Mouse (Mus musculus): ENCODE results near the gene Smad6. TPM values are rescaled to one million over a fixed set of nuclear protein-coding genes. Genes with fewer than 3 reads are reported as not detected.
A peak's percentile ranks its signal among the peaks of the same experiment; 100 is the strongest.

The Smad6 gene
- polyA plus RNA-seq, 1 experiment from 2014 or later, result 13.2 TPM

DNA sequence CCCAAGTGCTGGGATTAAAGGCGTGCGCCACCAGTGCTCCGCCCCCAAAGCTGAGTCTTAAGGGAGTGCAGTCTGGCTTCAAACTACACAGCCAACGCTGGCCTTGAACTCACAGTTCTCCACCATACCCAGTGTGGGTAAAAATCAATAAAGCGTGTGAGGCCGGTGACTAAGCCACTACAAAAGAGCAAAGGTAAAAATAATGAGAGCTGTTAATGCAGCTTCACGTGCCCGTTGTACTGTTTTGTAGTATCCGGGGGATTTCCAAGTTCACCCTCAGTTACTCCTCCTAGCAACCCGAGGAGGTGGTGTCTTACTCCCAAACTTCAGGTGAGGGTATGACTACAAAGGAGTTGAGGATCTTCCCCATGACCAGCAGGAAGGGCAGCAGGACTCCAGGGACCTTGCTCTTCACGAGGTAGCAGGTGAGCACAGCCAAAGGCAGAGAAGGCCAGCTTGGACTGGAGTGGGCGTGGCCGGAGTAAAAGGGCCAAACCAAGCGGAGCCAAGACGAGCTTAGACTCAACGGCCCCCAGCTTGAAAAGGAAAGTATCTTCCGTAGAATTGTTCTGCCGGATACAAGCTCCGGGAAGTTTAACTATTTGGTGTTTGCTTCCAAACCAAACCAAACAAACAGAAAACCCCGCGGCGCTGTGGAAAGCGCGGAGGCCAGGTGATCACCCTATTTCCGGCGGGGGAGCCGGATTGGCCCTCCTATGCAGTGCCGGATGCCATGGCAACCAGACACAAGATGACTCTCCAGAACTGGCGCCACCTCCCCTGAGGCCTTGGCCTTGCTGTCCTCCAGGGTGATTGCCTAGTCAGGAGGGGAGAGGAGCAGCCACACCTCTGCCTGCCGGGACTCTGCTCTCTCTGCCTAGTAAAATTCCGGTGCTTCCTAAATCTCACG lies 27.9 kb upstream of the Smad6 start:
- 12% methylated on average over 32 of the region's 32 CpGs for WGBS
- H3K4me1 ChIP-seq, result peaks cover 39% of the 10 kb centered on the region

DNA sequence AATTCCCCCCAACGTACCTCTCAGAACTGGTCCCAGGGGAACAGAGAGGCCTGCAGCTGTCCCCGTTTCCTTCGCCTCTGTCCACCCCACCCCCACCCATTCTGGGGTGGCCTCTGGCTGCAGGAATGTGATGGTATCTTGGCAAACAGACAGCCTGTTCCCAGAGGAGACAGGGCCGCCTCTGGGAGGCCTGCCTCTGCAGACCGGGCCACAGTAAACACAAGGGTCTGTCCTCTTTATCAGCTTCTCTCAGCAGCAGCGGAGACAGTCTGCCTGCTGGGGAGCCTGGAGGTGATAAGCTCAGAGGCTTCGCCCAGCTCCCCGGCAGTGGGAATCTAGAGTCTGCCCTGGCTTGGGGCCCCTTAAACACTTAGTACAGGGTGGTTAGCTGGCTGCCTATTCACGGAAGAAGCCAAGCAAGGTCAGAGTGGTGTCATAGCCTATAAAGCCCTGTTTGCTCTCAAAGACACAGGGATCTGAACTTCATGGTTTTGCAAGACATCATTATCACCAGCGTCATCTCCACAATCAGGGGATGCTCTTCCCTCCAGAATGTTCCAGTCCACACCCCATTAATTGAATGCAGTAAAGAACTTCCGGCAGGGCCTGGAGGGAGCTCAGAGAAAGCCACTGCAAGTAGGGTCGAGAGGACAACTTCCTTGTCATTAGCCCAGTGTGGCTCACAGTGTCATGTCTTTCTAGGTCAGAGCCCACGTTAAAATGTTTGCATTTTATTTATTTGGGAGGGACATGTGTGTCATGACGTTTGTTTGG lies 23.4 kb upstream of the Smad6 start:
- no peak overlapping the region for H3K4me3 ChIP-seq
- H3K4me2 ChIP-seq, result peak overlapping the region; percentile 9; the same call in 1 of the 2 replicates
- H3K4me1 ChIP-seq, result peaks cover 43% of the 10 kb centered on the region
- peak; percentile 89 for ATAC-seq (ENCODE audit: borderline replicate concordance, extremely low read depth, low FRiP score, low TSS enrichment)
- H3K27ac ChIP-seq, result peak overlapping the region; percentile 95
- H3K9me3 ChIP-seq, result no peaks in the 10 kb centered on the region
- no peak overlapping the region for H3K9ac ChIP-seq
- no peaks in the 10 kb centered on the region for H3K27me3 ChIP-seq
- H3K36me3 ChIP-seq, result no peaks in the 10 kb centered on the region
- 7% methylated on average over 14 of the region's 14 CpGs for WGBS

More for the DNA sequence above, 27.9 kb upstream of the Smad6 start:
- Histone ChIP-seq H3K4me2 (peak overlapping the region; percentile 55), H3K27ac (peak overlapping the region; percentile 80), H3K9me3 (no peaks in the 10 kb centered on the region), H3K36me3 (no peaks in the 10 kb centered on the region), H3K27me3 (no peaks in the 10 kb centered on the region), H3K9ac (peak overlapping the region; percentile 11), H3K4me3 (peak overlapping the region; percentile 37)
- peak; percentile 62; the same call in 1 of the 2 replicates for ATAC-seq (ENCODE audit: borderline replicate concordance, extremely low read depth, low FRiP score, low TSS enrichment)

DNA sequence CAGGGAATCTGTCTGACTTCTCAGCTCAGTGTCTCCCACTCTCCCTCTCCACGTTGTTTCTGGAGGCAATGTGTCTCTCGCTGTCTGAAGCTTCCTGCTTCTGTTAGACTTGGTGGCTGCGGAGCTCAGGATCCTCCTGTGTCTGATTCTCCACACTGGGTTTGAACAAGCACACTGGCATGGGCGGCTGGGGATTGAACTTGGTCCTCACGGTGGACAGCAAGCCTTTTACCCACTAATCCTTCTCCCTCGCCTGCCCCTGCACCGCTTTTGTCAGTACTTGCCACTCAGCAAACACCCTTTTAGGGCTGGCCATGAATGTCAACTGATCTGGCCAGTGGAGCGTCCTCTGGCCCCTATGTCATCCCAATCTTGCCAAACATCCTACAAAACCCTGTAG lies 22.5 kb upstream of the Smad6 start:
- WGBS, result 45% methylated on average over 8 of the region's 8 CpGs
- Histone ChIP-seq H3K27ac (peak overlapping the region; percentile 95), H3K27me3 (no peaks in the 10 kb centered on the region), H3K9me3 (no peaks in the 10 kb centered on the region), H3K9ac (no peak overlapping the region), H3K4me1 (peaks cover 33% of the 10 kb centered on the region), H3K36me3 (no peaks in the 10 kb centered on the region), H3K4me3 (no peak overlapping the region), H3K4me2 (no peak overlapping the region)
- ATAC-seq (ENCODE audit: borderline replicate concordance, extremely low read depth, low FRiP score, low TSS enrichment), result no peak

DNA sequence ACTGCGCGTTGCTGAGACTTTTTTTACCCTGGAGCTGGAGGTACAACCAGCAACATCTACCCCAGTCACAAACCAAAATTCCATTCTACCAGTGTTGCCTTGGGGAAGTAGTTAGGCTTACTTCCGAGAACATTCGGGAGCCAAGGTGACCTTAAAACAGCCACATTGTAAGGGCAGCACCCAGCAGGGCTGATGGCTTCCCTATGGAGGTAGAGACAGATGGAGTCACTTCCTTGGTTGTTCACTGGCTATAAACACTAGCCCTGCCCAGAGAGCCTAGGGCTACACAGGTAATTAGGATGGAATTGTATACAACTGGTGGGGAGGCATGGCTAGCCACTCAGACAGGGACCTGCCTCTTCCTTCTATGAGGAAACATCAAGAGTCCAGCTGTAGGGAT lies 21.1 kb upstream of the Smad6 start:
- no peak overlapping the region for H3K27ac ChIP-seq
- no peaks in the 10 kb centered on the region for H3K9me3 ChIP-seq
- ATAC-seq (ENCODE audit: borderline replicate concordance, extremely low read depth, low FRiP score, low TSS enrichment), result no peak
- H3K27me3 ChIP-seq, result no peaks in the 10 kb centered on the region
- H3K36me3 ChIP-seq, result no peaks in the 10 kb centered on the region
- H3K9ac ChIP-seq, result no peak overlapping the region
- H3K4me2 ChIP-seq, result no peak overlapping the region
- H3K4me1 ChIP-seq, result peaks cover 28% of the 10 kb centered on the region
- 82% methylated on average over 4 of the region's 4 CpGs for WGBS
- H3K4me3 ChIP-seq, result no peak overlapping the region

DNA sequence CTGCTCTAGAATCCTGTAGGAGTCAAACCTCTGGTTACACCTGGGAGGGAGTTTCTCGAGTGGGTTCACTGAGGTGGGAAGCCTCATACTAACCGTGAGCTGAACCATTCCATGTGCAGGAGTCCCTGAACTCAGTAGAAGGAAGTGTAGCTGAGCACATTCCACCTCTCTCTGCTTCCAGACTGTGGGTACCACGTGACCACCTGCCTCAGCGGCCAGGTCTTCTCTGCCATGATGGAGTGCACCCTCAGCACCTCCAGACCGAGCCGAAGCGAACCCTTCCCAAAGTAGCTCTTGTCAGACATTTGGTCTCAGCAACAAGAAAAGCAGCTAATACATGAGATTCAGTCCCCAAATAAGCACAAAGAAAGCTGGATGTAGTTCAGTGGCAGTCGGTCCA lies 20.4 kb upstream of the Smad6 start:
- Histone ChIP-seq H3K4me2 (no peak overlapping the region), H3K27me3 (no peaks in the 10 kb centered on the region), H3K4me3 (no peak overlapping the region), H3K36me3 (no peaks in the 10 kb centered on the region), H3K4me1 (peaks cover 28% of the 10 kb centered on the region), H3K27ac (no peak overlapping the region), H3K9ac (no peak overlapping the region), H3K9me3 (no peaks in the 10 kb centered on the region)
- no peak for ATAC-seq (ENCODE audit: borderline replicate concordance, extremely low read depth, low FRiP score, low TSS enrichment)
- WGBS, result 81% methylated on average over 8 of the region's 8 CpGs

DNA sequence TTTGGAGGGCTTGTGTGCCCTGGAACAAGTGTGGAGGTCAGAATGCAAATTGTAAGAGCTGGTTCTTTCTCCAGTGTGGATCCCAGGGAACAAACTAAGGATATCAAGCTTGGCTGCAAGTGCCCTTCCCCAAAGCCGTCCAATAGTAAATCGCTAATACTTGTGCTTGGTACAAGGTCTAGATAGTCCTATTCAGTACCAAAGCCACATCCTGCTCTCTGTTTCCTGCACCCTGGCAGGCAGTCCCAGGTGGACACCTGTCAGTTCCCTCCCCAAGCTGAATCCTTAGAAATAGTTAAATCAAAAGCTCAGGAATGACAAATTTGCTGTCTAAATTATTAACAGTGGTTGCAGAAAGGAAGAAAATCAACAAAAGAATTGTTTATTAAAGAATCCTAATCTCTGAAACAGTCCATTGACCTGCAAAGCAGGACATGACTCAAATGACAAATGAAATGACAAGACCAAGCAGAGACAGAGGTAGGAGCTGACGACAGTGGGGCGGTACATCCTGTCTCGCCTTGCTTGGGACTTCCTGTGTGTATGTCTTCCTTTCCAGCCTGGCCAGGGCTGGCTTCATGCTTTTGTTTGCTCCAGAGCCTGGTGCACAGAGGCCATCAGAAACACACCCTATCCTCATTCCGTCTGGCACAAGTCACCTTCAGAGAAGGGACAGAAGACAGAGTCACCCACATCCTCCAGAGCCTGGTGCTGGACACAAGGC lies 8.2 kb upstream of the Smad6 start:
- WGBS, result 59% methylated on average over 6 of the region's 6 CpGs
- H3K36me3 ChIP-seq, result no peaks in the 10 kb centered on the region
- H3K27ac ChIP-seq, result peak overlapping the region; percentile 61; the same call in 1 of the 2 replicates
- no peaks in the 10 kb centered on the region for H3K9me3 ChIP-seq
- no peaks in the 10 kb centered on the region for H3K27me3 ChIP-seq
- ATAC-seq (ENCODE audit: borderline replicate concordance, extremely low read depth, low FRiP score, low TSS enrichment), result peak; percentile 67; the same call in 1 of the 2 replicates
- peaks cover 4% of the 10 kb centered on the region for H3K4me1 ChIP-seq
- no peak overlapping the region for H3K4me3 ChIP-seq
- no peak overlapping the region for H3K9ac ChIP-seq
- H3K4me2 ChIP-seq, result no peak overlapping the region

DNA sequence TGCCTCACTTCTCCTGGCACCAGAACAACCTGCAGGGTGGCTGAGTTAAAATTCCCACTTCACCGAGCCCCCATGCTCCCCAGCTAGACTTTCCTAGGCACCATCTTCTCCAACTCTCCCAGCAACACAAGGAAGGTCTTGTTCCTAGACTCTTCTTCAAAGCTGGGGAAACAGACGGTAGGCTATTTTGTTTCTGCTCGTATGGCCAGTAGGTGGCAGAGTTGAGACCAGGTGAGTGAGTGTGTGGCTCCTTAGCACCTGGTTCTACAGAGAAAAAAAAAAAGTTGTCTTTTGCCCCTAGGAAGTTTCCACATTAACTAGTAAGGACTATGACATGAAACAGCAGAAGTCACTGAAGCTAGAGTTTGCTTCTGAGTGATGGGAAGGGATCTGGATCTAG lies 3.7 kb upstream of the Smad6 start:
- no peaks in the 10 kb centered on the region for H3K9me3 ChIP-seq
- no peak overlapping the region for H3K9ac ChIP-seq
- H3K4me1 ChIP-seq, result peaks cover 13% of the 10 kb centered on the region
- no peak overlapping the region for H3K4me2 ChIP-seq
- no peak overlapping the region for H3K27ac ChIP-seq
- no peaks in the 10 kb centered on the region for H3K27me3 ChIP-seq
- no peak overlapping the region for H3K4me3 ChIP-seq
- H3K36me3 ChIP-seq, result no peaks in the 10 kb centered on the region
- ATAC-seq (ENCODE audit: borderline replicate concordance, extremely low read depth, low FRiP score, low TSS enrichment), result no peak
- WGBS, result 10% methylated on average over 3 of the region's 3 CpGs

DNA sequence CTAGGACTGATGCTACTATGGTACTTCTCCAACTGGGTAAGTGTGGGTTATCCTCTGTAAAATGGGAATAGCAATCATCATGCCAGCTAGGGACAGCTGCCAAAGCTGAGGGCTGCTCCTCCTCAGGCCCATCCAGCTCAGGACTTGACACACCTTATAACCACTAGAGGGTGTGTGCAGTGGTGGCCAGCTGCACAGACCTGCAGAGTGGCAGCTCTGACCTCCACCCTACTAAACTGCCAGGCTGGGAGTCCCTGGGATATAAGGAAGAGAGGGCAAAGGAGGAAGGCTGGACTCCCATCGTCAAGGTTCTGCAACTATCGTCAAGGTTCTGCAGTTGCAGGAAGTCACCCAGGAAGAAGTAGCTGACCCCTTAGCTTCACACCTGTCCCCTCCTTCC lies 3.1 kb upstream of the Smad6 start:
- no peak overlapping the region for H3K9ac ChIP-seq
- no peaks in the 10 kb centered on the region for H3K9me3 ChIP-seq
- WGBS, result 23% methylated on average over 2 of the region's 2 CpGs
- H3K27ac ChIP-seq, result no peak overlapping the region
- no peak overlapping the region for H3K4me2 ChIP-seq
- H3K4me1 ChIP-seq, result peaks cover 13% of the 10 kb centered on the region
- no peaks in the 10 kb centered on the region for H3K36me3 ChIP-seq
- no peak for ATAC-seq (ENCODE audit: borderline replicate concordance, extremely low read depth, low FRiP score, low TSS enrichment)
- H3K27me3 ChIP-seq, result no peaks in the 10 kb centered on the region
- no peak overlapping the region for H3K4me3 ChIP-seq

DNA sequence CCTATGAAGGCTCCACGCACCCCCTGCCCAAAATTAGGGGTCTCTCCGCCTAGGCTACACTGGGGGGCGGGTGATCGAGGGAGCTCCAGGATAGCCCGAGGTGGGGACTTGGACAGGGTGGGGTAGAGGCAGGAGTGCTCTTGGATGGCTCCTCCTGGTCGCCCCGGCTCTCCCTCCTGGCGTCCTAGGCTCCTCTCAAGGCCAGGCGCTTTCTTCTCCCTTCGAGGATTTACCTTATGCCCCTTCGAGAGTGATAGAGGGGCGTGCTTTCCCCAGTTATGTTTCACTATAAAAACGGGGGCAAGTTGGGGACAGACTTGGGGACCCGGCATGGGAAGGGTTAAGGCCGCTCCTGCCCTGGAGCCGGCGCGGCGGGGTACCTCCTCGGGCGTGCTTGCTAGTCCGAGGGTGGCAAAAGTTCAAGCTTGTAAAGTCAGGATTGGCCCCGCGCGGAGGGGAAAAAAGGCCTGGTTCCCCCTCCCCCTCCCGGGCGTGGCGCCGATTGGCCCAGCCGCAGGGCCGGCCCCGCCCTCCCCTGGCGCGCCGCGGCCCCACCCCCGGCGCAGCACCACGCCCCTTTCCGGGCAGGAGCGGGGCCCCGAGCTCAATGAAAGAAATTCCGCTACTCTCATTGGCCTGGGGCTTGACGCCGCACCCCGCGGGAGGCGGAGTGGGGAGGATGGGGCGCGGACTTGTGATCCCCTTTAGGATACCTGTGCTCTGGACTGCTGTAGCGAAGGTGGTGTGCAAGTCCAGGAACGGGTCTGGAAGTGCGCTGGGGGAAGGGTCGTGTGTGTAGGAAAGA lies 905 bp upstream of the Smad6 start:
- Histone ChIP-seq H3K9me3 (no peaks in the 10 kb centered on the region), H3K36me3 (no peaks in the 10 kb centered on the region), H3K27ac (peak overlapping the region; percentile 99), H3K9ac (peak overlapping the region; percentile 58), H3K4me3 (peak overlapping the region; percentile 88), H3K4me1 (peaks cover 25% of the 10 kb centered on the region), H3K4me2 (peak overlapping the region; percentile 94), H3K27me3 (no peaks in the 10 kb centered on the region)
- WGBS, result under 1% methylated on average over 54 of the region's 54 CpGs
- ATAC-seq (ENCODE audit: borderline replicate concordance, extremely low read depth, low FRiP score, low TSS enrichment), result peak; percentile 81

DNA sequence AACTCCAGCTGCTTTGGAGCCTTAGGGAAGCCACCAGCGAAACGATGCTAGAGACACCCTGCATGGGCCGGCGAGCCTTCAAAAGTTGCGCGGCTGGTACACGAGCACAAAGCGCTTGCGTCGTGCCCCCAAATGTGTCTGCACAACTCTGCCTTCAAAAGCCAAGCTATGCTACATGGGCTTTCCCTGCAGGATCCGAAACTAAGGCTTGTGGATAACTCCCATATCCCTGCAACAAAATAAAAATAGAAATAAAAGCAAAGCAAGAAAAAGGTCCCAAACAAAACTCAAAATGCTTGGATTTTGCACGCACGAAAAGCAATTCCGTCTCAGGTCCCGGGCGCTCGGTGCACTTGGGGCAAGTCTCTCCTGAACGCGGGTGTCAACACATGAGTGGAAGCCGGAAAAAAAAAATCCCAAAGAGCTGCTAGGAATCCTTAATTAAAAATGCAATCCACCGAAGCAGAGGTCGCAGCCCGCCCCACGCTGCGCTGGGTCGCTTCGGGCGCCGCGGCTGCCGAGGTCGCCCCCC lies 474 bp downstream of the Smad6 start:
- Histone ChIP-seq H3K36me3 (no peaks in the 10 kb centered on the region), H3K27me3 (no peaks in the 10 kb centered on the region), H3K9ac (peak overlapping the region; percentile 98), H3K9me3 (no peaks in the 10 kb centered on the region), H3K27ac (peak overlapping the region; percentile 99), H3K4me2 (peak overlapping the region; percentile 94), H3K4me3 (peak overlapping the region; percentile 88), H3K4me1 (peaks cover 39% of the 10 kb centered on the region)
- 0% methylated on average over 26 of the region's 32 CpGs for WGBS
- no peak for ATAC-seq (ENCODE audit: borderline replicate concordance, extremely low read depth, low FRiP score, low TSS enrichment)
